Mouse (Mus musculus): ENCODE data around the gene Traf3ip2.

DNA sequence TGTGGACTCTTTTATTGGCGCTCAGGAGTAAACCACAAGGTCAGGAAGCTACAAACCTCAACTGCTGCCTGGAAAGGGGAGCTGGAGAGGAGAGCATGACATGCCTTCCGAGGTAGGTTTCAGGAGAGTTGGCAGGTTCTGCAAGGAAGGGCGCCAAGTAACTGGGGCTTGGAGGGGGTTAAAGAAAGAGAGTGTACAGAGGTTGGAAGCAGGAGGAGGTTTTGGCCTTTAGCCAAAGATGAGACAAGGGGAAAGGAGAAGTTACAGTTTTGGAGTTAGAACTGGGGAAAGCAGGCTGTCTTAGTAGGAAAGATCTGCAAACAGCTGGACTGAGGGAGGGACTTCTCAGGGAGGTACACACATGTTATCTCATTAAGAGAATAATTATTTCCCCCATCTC is 16.9 kb upstream of the Traf3ip2 start:
- TF ChIP-seq CTCF (IDR thresholded peaks at IDR 0.05; ENCODE audit: borderline replicate concordance, extremely low read depth, insufficient read depth, insufficient read length): no peak
- TF ChIP-seq POLR2A (IDR thresholded peaks at IDR 0.05; ENCODE audit: borderline replicate concordance, extremely low read depth, insufficient read depth, insufficient read length, poor library complexity, severe bottlenecking): no peak

All from brain, embryonic 14.5 days (tissue).